Comparison of ENCODE assay signal across 16 mouse cellular contexts in the genomic region with DNA sequence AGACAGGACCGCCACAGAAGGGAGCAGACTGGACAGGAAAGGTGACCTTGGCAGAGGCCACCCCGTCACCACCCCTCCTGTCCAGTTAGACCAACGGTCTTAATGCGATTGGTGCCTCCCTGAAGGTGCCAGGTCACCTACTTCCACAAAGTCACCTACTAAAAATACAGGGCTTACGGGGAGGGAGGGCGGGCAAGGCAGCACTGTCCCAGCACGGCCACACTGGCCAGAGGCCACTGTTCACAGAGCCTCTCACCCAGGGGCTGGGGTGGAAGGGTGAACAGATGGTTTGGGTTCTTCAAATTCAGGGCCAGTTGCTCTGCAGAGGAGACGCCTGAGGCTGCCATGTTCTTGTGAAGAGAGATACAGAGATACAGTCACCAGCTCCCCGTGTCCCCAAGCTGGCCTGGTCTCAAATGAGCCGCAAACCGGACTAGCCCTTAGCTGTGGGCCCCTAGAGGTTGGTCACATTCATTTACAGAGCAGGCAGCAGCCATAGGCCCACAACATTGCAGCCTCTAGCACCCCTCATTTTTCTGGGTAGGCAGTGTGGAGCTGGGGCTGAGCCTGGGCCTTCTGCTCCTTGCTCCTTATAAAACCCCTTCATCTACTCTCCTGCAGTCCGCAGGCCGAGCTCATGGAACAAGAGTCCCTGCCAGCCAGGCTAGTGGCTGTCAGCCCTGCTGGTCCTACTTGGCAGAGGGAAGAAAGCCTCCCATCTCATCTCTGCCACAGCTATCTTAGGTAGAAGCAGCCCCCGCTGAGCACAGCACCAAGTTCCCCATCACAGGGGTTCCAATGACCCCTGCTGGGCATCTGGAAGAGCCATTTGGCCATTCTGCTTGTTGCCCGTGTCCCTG. TPM values are rescaled to one million over a fixed set of nuclear protein-coding genes. Genes with fewer than 3 reads are reported as not detected.
A peak's percentile ranks its signal among the peaks of the same experiment; 100 is the strongest.
DNase-seq lines count a peak whose midpoint lies in the region; TF ChIP-seq lines count a peak whose summit lies in the region.
"Had no signal": no experiment of that assay in that cellular context is flagged by ENCODE, and none has a peak within 500 bp of the region (broad histone marks: within the 10 kb centered on the region; RNA-seq: fewer than 3 reads in every experiment).

No protein-coding gene starts in this region.

- TF ChIP-seq CTCF in layer of hippocampus, adult 2 months (conservative IDR thresholded peaks at IDR 0.05), result no peak

- H3K4me3 ChIP-seq in layer of hippocampus, adult 2 months, result no peak overlapping the region
- H3K4me3 ChIP-seq: forebrain, embryonic 12.5 days; limb, embryonic 12.5 days; lung, embryonic 15.5 days had no signal

- H3K36me3 ChIP-seq in splenic B cell, adult 2 months (ENCODE audit: control insufficient read depth, insufficient read depth, low read length, poor library complexity, severe bottlenecking), result no peaks in the 10 kb centered on the region
- H3K36me3 ChIP-seq: forebrain, embryonic 12.5 days; lung, embryonic 15.5 days had no signal

- DNase-seq in heart, adult 11 months, result peak; percentile 95
- DNase-seq in heart, postnatal 4 days, result no peak
- DNase-seq in layer of hippocampus, adult 2 months (ENCODE audit: low spot score in 2 of 2), result no peak
- DNase-seq in layer of hippocampus, adult 18-20 months (ENCODE audit: low spot score in 2 of 2), result no peak
- peak; percentile 68 to 69 for DNase-seq in cerebellum, postnatal 25 days
- DNase-seq in splenic B cell, adult 2 months (ENCODE audit: low read depth, low spot score), result peak; percentile 29
- DNase-seq in lung, postnatal 36 days, result no peak
- no peak for DNase-seq in frontal cortex, adult 2 months (ENCODE audit: extremely low spot score in 1 of 2, low spot score in 1 of 2)
- DNase-seq: B cell, adult 2 months; gastrocnemius, postnatal 25 days; spleen, adult 18-20 months; thymus, adult 18-20 months had no signal

- H3K27me3 ChIP-seq in splenic B cell, adult 2 months (ENCODE audit: control insufficient read depth, insufficient read depth, low read length, poor library complexity, severe bottlenecking), result no peaks in the 10 kb centered on the region
- H3K27me3 ChIP-seq: forebrain, embryonic 12.5 days; limb, embryonic 12.5 days; lung, embryonic 15.5 days had no signal

- peak overlapping the region; percentile 0; the same call in 1 of the 2 replicates for H3K27ac ChIP-seq in layer of hippocampus, adult 2 months
- H3K27ac ChIP-seq: forebrain, embryonic 12.5 days; limb, embryonic 12.5 days; lung, embryonic 15.5 days had no signal

RNA-seq across cellular contexts. Expression of a gene that starts 35.8 kb away (rescaled TPM):
- total RNA-seq in heart, postnatal 4 days (2021), result 100 to 1,000 TPM; 242 to 263 TPM
- total RNA-seq in layer of hippocampus, adult 2 months (2021), result 100 to 1,000 TPM; 207 to 216 TPM
- 100 to 1,000 TPM; 217 to 218 TPM for total RNA-seq in layer of hippocampus, adult 18-20 months (2021)
- 218 and 220 TPM in 2 replicates for polyA plus RNA-seq in frontal cortex, adult 2 months (2012; rRNA removed)
- total RNA-seq: MEL had no signal

Comparison
In these comparisons a context has a peak if more than half of its experiments do, and no peak if none do; other contexts are left out.
1. DNase-seq: peak in heart, adult 11 months (single experiment), cerebellum, postnatal 25 days (2 of 2) and splenic B cell, adult 2 months (single experiment); none in heart, postnatal 4 days (single experiment), layer of hippocampus, adult 2 months (0 of 2), layer of hippocampus, adult 18-20 months (0 of 2), lung, postnatal 36 days (single experiment) and frontal cortex, adult 2 months (0 of 2).